Mouse (Mus musculus): Measurements from ENCODE around the gene Gm3676.
"Not testable (repeated sequence)": the region's sequence is repeated elsewhere in the genome, so short reads cannot be mapped to it uniquely, and the experiment has no call there.

Gm3676 gene

GRCm38 (mm10) chr14:41646387-41646786, at the start of gene Gm3676:
TSS of gene Gm3676 (minus strand) at chr14:41646487.
- not testable (repeated sequence) for DNase-seq

- not testable (repeated sequence) for DNase-seq
Measured at GRCm38 (mm10) chr14:41648176-41648575, 1.9 kb upstream of the Gm3676 start.

GRCm38 (mm10) chr14:41630144-41630543, 16.1 kb downstream of the Gm3676 start:
- peak; percentile 6 for DNase-seq

GRCm38 (mm10) chr14:41624512-41624911, 21.8 kb downstream of the Gm3676 start, which contains the start of gene Gm3072:
TSS of gene Gm3072 (minus strand) at chr14:41624612.
- DNase-seq = not testable (repeated sequence)

- DNase-seq = not testable (repeated sequence)
Measured at GRCm38 (mm10) chr14:41622535-41622934, 23.8 kb downstream of the Gm3676 start.

- not testable (repeated sequence) for DNase-seq
Measured at GRCm38 (mm10) chr14:41610690-41611089, 35.6 kb downstream of the Gm3676 start.

GRCm38 (mm10) chr14:41600935-41601334, 45.4 kb downstream of the Gm3676 start:
- DNase-seq = not testable (repeated sequence)
